Mouse (Mus musculus): ENCODE measurements around the gene Rab3a.

Gene Rab3a

DNA sequence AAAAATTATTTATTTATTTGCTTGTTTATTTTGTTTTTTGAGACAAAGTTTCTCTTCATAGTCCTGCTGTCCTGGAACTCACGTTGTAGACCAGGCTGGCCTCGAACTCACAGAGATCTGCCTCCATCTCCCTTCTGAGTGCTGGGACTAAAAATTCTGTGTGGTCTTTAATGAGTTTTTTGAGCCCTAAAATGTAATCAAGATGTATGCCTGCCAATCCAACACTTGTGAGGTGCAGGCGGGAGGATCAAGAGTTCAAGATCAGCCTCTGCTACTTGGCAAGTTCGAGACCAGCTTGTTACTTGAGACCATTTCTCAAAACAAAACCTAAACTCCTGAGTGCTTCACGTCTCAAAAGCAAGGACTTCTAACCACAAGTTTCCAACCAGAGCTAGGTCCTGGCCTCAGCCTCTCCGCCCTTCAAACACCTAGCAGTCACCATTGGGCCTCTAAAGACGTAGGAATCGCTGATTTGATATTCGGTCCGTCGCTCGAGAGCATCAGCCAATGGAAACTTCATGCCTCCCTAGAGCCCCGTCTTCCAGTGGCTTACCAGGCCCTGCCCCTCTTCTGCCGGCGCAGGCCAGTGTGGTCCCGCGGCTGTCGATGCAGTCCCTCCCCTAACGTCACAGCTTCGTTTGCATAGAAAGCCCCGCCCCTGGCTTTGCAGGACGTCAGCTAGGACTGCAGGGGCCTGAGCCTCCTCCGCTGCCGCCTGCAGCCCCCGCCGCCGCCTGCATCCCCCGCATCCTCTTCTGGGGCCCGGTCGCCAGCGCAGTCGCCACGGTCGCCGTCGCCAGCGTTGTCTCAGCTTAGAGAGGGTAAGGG is at the start of gene Rab3a:
Gene Rab3a (plus strand): TSS at position 637 of the 828 bp plus-strand sequence.
- DNase-seq (ENCODE audit: extremely low spot score, low spot score) = peak; percentile 92

DNA sequence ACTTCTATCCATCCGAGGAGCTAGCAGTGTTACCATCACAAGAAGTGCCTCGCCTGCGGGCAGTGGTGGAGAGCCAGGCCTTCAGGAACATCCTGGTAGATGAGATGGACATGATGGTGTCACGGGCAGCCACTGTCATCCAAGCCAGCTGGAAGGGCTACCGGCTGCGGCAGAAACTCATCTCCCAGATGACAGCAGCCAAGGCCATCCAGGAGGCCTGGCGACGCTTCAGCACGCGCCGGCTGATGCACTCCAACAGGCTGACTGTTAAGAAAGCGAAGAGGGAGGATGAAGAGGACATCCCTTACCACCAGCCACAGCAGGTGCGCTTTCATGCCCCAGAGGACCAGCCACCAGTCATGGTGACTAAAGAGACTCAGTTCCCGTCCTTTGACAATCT is 46.2 kb upstream of the Rab3a start:
- DNase-seq (ENCODE audit: extremely low spot score, low spot score) = no peak

DNA sequence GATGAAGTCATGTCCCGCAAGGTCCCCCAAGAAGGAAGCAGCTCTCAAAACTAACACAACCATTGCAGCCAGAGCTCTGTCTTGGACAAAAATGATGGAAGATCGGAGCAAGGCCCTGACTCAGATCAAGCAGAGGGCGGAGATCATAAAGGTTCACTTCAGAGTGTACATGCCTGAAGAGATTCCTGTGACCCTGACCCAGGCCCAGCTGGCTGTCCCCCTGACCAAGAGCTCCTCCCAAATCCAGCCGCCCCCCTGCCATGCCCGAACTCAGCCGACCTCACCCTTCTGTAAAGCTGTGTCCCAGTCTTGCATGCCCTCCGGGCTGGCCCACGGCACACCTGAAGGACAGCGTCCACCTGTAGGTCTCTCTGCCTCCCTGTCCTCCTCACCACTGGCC is 44.7 kb upstream of the Rab3a start:
- no peak for DNase-seq (ENCODE audit: extremely low spot score, low spot score)

DNA sequence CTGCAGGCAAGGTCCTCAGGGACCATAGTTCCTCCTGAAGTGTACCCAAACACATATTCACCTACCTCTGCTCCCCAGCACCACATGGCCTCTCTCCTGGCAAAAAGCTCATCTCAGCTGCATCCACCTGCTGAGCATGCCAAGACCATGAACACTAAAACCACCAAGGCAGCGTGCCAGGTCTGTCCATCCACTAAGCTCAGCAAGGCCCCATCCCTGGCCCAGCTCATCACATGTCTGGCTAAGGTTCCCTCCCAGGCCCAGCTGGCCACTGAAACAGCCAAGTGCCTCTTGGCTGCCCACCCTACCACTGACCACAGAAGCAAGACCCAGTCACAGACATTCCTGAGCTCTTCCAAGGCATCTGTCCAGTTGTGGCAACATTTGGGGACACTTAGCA is 44.2 kb upstream of the Rab3a start:
- DNase-seq (ENCODE audit: extremely low spot score, low spot score) = no peak

DNA sequence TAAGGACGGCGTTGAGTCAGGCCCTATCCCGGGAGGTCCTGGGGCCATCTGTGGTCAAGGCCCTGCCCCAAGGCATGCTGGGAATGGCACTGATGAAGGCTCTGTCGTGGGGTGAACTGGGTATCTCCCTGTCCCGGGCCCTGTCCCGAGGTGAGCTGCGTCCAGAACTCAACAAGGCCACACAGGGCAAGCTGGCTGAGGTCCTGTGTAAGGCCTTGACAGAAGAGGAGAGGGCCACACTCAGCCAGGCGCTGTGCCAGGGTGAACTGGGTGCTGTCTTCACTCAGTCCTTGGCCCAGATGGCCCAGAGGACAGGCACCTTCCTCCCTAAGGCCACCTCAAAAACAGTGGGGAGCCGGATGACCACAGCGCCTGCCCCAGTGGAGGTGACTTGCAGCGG is 43.4 kb upstream of the Rab3a start:
- DNase-seq (ENCODE audit: extremely low spot score, low spot score) = no peak

DNA sequence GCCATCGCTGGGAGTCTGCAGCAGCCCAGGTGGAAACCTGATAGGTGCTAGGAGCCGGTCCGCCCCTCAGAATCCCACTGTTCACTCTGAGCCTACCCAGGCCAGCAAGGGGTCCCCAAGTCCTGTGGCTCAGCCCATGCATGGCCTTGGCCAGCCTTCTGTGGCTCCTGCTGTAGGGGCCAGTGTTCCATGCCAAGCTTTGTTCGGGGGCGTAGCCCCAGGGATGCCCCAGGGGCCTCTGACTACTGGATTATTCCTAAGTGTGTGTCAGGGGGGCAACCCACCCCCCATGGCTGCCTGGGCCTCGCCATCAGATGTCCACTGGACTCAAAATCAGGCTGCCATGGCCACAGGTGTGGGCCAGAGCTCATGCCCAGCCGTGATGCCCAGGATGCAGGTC is 40.5 kb upstream of the Rab3a start:
- DNase-seq (ENCODE audit: extremely low spot score, low spot score) = no peak

DNA sequence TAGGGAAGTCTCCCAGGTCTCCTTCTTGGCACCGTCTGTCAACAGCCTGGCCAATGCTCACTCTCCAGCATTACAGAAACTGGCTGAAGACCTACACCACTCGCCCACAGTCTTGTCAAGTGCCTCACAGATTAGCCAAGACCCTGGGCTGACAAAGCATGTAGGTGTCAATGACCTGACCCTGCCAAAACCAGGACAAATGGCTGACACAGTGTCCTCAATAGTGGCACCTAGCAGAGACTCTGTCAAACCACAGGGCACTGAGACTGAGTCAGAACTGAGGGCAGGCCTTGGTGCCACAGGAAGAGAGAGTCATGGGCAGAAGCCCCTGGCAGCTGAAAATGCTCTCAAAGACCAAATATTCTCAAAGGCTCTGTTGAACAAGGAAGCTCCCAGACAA is 39.4 kb upstream of the Rab3a start:
- no peak for DNase-seq (ENCODE audit: extremely low spot score, low spot score)

DNA sequence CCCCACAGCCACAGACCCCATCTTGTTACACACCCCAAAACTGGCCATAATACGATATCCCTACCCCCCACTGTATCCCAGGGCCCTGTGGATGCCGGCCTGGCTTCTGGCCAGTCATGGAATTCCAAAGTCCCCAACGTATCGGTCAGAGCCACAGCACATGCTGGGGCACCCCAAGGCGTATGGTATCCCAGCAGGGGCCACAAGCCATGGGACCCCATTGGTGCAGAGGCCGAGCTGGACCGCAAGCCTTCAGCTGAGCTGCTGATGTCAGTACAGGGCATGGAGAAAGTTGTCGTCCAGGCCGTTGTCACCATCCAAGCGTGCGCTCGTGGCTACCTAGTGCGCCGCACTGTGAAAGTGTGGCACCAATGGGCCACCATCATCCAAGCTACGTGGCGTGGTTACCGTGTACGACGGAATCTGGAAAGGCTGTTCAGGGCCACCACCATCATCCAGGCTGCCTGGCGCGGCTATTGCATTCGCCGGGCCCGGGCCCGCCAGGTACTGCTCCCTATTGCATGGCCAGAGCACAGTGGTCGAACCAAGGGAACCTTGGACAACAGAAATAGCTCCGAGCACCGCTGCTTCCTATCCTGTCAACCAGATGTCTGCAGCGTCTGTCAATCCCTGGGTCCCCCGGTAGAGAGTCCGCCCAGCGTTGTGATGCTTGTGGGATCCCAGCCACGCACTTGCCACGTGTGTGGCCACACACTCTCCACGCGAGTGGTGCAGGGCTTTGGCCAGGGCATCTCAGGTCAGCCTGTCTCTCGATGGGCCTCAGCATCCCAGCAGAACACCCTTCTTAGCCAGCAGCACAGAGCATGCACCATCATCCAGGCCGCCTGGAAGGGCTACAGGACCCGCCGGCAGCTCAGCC is 37.7 kb upstream of the Rab3a start:
- no peak for DNase-seq (ENCODE audit: extremely low spot score, low spot score)

DNA sequence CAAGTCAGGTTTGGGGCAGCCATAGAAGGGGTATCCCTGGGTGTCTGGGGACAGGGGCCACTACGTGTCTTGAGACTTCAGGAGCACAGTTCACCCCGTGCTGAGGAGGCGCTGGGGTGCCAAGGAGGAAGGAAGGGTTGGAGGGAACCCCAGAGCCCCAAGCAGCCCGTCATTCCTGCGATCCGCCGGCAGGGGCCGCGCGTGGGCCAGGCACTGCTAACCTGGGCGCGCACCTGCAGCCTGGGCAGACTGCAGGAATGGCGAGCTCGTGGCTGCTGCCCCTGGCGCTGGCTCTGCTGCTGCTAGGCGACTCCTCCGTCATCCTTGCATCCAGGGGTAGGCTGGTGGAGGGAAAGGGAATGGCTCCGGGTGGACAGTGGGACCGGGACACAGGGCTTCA is 36.2 kb upstream of the Rab3a start, which contains the start of gene Gm3336:
Gene Gm3336 (plus strand): TSS at position 247 of the 400 bp plus-strand sequence.
- DNase-seq (ENCODE audit: extremely low spot score, low spot score) = peak; percentile 51

DNA sequence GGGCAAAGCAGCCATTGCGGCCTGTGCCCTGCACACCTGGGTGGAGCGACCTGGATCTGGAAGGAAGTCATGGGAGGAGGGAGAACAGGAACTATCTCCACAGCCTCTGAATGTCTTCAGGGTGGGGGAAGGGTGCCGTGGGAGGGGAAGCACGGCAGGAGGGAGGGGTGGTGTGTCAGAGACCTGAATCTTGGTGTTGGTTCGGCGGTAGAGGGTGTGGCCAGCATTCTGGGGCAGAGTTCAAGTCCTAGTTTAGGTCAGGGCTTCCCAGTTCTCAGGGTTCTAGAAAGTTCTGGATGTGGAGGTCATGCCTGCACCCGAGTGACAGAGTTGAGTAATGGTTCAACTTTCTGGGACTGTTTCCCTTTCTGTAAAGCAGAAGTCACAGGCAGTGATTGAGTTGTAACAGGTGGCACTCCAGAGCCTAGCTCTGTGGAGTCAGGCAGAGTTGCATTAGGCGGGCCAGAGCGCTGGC is 34.6 kb upstream of the Rab3a start:
- DNase-seq (ENCODE audit: extremely low spot score, low spot score) = no peak

DNA sequence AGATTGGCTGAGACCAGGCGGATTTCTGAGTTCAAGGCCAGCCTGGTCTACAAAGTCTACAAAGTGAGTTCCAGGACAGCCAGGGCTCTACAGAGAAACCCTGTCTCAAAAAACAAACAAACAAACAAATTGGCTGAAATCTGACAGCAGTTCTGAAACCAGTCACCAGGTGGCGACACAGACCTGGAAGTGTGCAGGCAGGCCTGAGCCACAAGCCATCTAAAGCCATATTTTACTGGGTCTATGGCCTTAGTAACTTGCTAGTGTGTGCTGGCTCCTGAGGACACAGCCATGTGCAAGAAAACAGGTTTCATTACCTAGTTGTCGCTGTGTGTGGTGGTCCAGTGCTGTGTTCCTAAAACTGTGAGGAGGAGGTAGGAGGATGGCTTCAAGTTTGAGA is 33.7 kb upstream of the Rab3a start:
- DNase-seq (ENCODE audit: extremely low spot score, low spot score) = peak; percentile 85

DNA sequence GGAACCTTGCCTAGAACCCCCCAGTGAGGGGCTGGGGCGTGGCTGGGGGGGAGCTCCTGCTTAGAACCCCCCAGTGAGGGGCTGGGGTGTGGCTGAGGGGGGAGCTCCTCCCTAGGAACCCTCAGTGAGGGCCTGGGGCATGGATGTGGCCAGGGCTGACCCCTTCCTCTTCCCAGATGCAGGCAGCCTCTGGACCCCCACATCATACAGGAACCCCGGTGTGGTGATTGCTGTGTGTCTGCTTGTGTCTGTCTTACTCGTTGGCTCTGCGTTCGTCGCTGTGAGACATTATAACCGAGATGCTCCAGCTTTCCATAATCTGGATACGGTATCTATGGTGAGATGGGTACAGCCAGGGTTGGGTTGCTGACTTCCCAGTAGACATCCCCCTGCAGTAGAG is 32.9 kb upstream of the Rab3a start:
- DNase-seq (ENCODE audit: extremely low spot score, low spot score) = no peak

DNA sequence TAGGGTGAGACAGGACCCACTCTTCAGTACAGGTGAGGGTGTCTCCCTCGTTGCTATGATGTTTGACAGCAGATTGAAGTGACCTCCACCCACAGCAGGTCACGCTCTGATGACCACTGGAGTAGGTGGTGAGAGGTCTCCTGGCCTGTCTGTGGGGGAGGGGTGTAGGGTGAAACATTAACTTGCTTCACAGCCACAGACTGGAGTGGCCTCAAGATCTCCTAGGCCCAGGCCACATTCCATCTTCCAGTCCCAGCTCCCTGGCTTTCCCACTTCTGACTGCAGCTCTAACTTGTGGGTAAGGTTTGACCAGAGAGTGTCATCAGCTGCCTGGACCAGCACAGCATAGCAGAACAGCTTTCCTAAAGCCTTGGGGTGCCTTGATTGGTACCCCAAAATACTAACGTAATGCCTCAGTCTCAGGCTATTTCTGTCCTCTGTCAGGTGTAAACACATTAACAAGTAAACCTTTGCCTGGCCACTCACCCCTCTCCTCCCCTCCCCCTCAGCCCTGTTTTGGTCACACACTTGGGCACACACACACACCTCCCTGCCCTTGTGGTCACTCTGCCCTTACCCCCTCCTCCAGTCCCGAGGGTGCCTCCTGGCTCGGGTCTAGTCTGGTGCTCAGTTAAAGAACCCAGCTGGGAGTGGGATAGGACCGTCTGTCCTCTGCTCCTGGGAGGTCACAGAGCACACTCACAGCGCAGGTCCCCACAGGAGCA is 30.8 kb upstream of the Rab3a start, which contains the start of gene Pde4c:
Gene Pde4c (plus strand): TSS at position 235 of the 725 bp plus-strand sequence.
- DNase-seq (ENCODE audit: extremely low spot score, low spot score) = no peak

DNA sequence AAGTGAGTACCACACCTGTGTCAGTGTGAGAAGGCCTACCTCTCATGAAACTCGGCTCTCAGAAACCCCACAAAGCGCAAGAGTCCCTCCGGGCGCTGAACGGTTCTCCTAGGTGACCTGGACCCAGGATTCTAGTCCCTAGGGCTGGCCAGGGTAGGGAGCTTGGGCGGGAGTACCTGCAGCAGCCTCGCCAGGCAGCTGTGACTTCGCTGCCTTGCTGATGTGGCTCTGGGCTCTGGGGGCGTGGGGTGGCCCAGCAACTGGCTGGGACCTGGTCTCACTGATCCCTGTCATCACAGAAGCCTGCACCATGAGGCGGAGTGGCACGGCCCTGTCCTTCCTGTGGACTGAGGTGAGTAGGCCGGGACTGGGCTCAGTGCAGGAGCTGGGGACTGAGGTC is 30.3 kb upstream of the Rab3a start:
- no peak for DNase-seq (ENCODE audit: extremely low spot score, low spot score)

DNA sequence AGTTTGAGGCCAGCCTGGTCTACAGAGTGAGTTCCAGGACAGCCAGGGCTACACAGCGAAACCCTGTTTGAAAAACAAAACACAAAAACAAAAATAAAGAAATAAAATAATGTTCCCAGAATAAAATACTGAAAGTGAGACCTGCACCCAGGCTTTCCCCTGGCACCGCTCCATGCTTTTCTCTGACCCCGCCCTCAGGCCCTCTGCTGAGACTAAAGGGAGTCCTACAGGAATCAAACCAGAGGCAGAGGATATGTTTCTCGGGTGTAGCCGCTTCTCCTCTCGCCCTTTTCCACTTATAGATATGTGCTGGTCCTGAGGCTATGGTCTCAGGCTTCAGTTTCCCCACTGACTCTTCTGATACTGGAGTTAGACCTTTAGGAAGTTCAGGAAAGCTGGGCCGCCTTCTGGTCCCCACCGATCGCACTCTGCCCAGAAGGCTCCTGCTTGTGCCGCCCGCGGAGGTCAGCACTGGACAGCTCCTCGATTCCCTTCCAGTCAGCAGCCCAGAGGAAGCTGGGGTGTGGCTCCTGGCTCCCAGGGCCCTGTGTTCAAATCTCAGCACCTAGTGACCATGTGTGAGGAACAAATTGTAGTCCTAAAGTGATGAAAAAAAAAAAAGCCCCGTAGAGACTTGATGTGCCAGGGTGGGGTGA is 28.6 kb upstream of the Rab3a start:
- no peak for DNase-seq (ENCODE audit: extremely low spot score, low spot score)

DNA sequence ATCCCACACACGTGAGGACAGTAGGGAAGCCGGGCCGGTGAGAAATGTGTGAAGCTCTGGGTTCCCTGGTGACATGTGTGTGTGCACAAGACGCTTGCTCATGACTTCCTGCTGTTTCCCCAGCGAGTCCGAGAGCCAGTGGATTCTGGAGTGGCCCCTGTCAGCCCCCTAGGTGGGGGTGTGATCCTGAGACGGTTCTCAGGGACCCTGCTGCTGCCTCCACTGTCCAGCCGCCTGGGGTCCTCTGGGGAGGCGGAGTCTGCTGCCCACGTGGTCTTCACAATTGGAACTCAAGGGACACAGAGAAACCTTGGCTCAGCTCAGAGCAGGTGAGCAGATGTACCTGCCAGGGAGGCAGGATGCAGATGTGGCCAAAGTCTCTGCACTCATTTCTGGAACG is 27.8 kb upstream of the Rab3a start:
- DNase-seq (ENCODE audit: extremely low spot score, low spot score) = no peak

DNA sequence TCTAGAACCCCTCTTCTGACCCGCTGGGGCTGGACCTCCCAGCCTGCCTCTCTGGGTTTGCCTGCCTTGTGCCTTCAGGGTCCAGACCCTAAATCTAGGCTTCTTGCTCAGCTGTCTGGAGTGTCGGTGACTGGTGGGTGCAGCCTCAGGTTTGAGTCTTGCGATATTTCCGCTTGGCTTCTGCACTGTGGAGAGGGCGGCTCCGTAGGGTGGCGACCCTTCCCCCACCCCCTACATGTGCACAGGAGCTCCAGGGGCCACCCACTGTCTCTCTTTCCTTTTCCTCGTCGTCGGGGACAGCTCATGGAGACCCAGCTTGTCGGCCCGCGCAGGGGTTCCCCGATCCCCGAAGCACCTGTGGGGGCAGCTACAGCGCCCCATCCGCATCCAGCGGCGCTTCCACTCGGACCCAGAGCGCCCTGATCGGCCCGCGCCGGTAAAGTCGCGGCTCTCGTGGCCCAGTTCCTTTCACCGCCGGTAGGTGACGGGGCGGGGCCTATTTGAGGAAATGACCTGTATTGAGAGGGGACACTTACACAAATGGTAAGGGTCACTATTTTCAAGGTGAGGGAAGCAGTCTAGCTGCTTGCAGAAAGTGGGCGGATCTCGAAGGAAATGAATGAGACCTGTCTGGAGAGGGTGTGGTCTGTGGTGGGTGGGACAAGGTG is 24.5 kb upstream of the Rab3a start:
- DNase-seq (ENCODE audit: extremely low spot score, low spot score) = no peak

DNA sequence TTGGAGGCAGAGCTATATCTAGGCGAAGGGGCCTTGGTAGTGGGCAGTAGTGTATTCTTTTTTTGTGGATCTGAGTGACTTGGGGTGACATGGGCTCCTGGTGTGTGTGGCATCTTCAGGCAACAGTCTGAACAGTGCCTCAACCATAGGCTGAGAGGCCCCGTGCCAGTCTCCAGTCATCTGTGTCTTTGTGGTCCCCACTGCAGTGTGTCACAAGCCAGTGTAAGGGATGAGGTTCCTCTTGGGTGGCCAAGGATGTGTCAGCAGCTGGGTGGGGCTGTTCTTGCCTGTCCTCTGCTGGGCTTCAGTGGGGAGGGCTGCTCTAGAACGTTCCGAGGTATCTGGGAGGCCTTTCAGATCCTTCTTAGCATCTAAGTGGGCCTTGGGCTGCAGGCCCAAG is 23.5 kb upstream of the Rab3a start:
- no peak for DNase-seq (ENCODE audit: extremely low spot score, low spot score)

DNA sequence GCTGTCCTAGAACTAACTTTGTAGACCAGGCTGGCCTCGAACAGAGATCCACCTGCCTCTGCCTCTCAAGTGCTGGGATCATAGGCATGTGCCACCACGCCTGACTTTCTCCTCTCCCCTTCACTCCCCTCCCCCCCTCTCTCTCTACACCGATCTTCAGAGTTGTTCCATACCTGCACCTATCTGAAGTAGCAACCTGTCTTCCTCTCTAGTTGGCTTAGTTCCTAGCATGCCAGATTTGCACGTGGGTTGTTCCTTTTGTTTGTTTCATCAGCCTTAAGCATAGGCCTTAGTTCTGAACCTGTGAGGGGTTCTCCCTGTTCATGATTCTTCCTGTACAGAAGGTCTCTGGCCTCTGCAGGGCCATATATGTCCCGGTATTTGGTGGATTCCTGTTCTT is 16.8 kb upstream of the Rab3a start:
- no peak for DNase-seq (ENCODE audit: extremely low spot score, low spot score)

DNA sequence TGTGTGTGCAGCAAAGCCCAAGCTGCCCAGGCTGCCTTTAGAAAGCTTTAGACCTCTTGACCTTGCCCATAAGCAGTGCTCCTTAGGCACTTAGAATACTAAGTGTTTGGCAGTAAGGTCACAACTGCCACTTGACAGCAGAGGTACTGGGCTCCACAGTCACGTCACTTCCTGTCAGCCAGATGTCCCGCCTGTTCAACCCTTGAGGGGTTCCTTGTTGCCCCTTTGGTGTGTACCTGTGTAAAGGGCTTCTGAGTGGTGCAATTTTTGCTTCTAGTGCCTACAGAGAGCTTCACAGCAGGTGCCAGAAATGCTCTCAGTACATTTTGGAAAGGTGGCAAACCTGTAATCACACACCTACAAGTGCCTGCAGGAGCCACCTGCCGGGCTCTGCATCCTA is 16.3 kb upstream of the Rab3a start:
- no peak for DNase-seq (ENCODE audit: extremely low spot score, low spot score)

DNA sequence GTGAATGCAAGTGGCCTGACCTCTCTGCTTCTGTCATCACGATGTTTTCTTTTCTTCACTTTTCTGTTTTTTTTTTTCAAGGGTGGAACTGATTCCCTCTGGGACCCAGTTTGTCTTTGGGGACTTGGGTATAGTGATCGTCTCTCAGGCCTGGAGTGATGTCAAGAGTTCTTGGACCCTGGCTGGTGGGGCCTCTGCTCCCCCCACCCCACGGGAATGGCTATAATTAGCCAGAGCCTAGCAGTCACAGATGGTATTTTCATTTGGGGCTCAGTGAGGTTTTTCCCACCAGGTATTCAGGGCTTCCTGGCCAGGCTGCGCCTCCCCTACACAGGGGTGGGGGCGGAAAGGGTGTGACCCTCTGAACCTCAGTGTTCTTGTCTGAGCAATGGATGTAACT is 12.8 kb upstream of the Rab3a start:
- DNase-seq (ENCODE audit: extremely low spot score, low spot score) = no peak

Measured in neural tube, embryonic 10.5 days (tissue).